Mouse (Mus musculus) midbrain, embryonic 11.5 days (tissue): ENCODE measurements around the gene Rsph6a. TPM values are rescaled to one million over a fixed set of nuclear protein-coding genes. Genes with fewer than 3 reads are reported as not detected.
"Not testable (repeated sequence)": the region's sequence is repeated elsewhere in the genome, so short reads cannot be mapped to it uniquely, and the experiment has no call there.

Source experiments
- ATAC-seq: fragments of 200-750 bp; cut with Nextera tagmentation; 2 replicates; pipeline ENCODE4 v1.8.0; 2017; ENCODE audit warnings: moderate TSS enrichment, moderate library complexity; ENCODE audit not compliant: low FRiP score
- DNase-seq: peaks from one replicate; pipeline ENCODE4 v3.0.0; 2015; ENCODE audit warnings: low spot score; ENCODE audit errors: missing footprints
- H3K27ac ChIP-seq: fragments of 300-500 bp; sonication (generic); 2 replicates; pipeline ENCODE4 v1.5.1; 2014; ENCODE audit warnings: low read depth, low read length
- H3K27me3 ChIP-seq: fragments of 300-500 bp; sonication (generic); 2 replicates; pipeline ENCODE4 v1.6.1; 2014; ENCODE audit warnings: mild to moderate bottlenecking, low read length, moderate library complexity, mixed read lengths; ENCODE audit not compliant: control insufficient read depth, insufficient read depth
- H3K36me3 ChIP-seq: fragments of 300-500 bp; sonication (generic); 2 replicates; pipeline ENCODE4 v1.6.1; 2014; ENCODE audit warnings: mild to moderate bottlenecking, low read length, moderate library complexity, mixed read lengths; ENCODE audit not compliant: control insufficient read depth, insufficient read depth
- H3K4me1 ChIP-seq: fragments of 300-500 bp; sonication (generic); 2 replicates; pipeline ENCODE4 v1.6.1; 2014; ENCODE audit warnings: low read length; ENCODE audit not compliant: control insufficient read depth, insufficient read depth
- H3K4me2 ChIP-seq: fragments of 300-500 bp; sonication (generic); 2 replicates; pipeline ENCODE4 v1.6.1; 2014; ENCODE audit warnings: mild to moderate bottlenecking, moderate library complexity
- H3K4me3 ChIP-seq: fragments of 300-500 bp; sonication (generic); 2 replicates; pipeline ENCODE4 v1.5.1; 2014; ENCODE audit warnings: low read depth, low read length
- H3K9ac ChIP-seq: fragments of 300-500 bp; sonication (generic); 2 replicates; pipeline ENCODE4 v1.6.1; 2014; ENCODE audit warnings: low read length
- H3K9me3 ChIP-seq: fragments of 300-500 bp; sonication (generic); 2 replicates; pipeline ENCODE4 v1.6.1; 2016; ENCODE audit warnings: low read length; ENCODE audit not compliant: control insufficient read depth
- WGBS: fragments of 180-500 bp; shearing (Covaris S2); extraction: QIAGEN DNeasy Blood & Tissue Kit; methylation state at CpG from one replicate; pipeline ENCODE4 v1.1.7; 2014; 5-methylcytosine and 5-hydroxymethylcytosine counted together
- polyA plus RNA-seq: library from polyadenylated mRNA; unstranded; fragments of >200 nt; fragmentation: Nextera tagmentation; extraction: Ambion mirVana; gene quantifications from 2 replicates; pipeline ENCODE4 v1.2.1, GENCODE M21; 2014

The Rsph6a gene
- polyA plus RNA-seq, 1 experiment from 2014 or later, result not detected

DNA sequence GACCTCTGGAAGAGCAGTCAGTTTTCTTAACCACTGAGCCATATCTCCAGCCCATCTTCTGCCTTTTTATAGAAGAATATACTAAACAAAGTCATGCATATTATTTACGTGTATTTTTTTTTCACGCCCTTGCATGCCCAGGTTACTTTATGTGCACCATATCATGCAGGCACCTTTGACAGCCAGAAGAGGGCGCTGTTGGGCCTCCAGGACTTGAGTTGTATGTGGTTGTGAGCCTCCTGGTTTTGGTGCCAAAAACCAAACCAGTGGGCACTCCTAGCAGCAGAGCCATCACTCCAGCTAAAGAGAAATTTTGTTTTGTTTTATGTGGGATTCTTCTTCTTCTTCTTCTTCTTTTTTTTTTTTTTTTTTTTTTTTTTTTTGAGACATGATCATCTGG, 15.0 kb downstream of the Rsph6a start:
- H3K4me3 ChIP-seq, result no peak overlapping the region
- no peak overlapping the region for H3K27ac ChIP-seq
- H3K4me1 ChIP-seq, result no peaks in the 10 kb centered on the region
- peaks cover 2% of the 10 kb centered on the region; the same call in 1 of the 2 replicates for H3K9me3 ChIP-seq
- H3K4me2 ChIP-seq, result no peak overlapping the region
- H3K27me3 ChIP-seq, result peaks cover 22% of the 10 kb centered on the region
- no peak overlapping the region for H3K9ac ChIP-seq
- no peak for DNase-seq
- 51% methylated on average over 3 of the region's 3 CpGs for WGBS
- no peak for ATAC-seq
- no peaks in the 10 kb centered on the region for H3K36me3 ChIP-seq

DNA sequence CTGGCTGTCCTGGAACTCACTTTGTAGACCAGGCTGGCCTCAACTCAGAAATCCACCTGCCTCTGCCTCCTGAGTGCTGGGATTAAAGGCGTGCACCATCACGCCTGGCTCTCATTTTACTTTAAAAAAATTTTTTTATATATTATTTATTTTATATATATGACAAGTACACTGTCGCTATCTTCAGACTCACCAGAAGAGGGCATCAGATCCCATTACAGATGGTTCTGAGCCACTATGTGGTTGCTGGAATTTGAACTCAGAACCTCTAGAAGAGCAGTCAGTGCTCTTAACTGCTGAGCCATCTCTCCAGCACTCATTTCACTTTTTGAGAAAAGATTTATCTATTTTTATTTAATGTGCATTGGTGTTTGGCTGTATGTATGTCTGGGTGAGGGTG, 16.5 kb downstream of the Rsph6a start:
- DNase-seq, H3K27ac ChIP-seq, H3K9me3 ChIP-seq, H3K4me2 ChIP-seq, H3K36me3 ChIP-seq, H3K4me1 ChIP-seq, ATAC-seq, H3K9ac ChIP-seq, H3K4me3 ChIP-seq: not testable (repeated sequence)
- 57% methylated on average over 3 of the region's 3 CpGs for WGBS
- peaks cover 11% of the 10 kb centered on the region for H3K27me3 ChIP-seq

DNA sequence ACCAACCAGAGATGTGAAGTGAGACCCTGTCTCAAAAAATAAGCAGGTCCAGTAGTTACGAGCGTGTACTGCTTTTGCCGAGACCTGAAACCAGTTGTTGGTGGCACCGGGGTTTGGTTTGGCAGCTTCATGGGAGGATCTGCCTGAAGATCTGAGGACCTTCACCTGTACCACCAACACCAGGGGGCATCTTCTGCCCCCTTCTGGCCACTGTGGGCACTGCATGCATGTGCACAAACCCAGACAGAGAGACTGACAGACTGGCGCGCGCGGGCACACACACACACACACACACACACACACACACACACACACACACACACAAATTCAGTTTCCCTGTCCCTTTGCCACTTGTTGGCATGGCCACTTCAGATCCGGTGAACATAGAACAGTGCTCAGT, 19.0 kb downstream of the Rsph6a start:
- WGBS, result 81% methylated on average over 9 of the region's 9 CpGs
- ATAC-seq, result no peak
- H3K4me3 ChIP-seq, result no peak overlapping the region
- H3K4me1 ChIP-seq, result peaks cover 13% of the 10 kb centered on the region
- no peaks in the 10 kb centered on the region for H3K27me3 ChIP-seq
- H3K9me3 ChIP-seq, result no peaks in the 10 kb centered on the region
- H3K9ac ChIP-seq, result no peak overlapping the region
- H3K36me3 ChIP-seq, result peaks cover 3% of the 10 kb centered on the region; the same call in 1 of the 2 replicates
- DNase-seq, result no peak
- no peak overlapping the region for H3K27ac ChIP-seq
- H3K4me2 ChIP-seq, result no peak overlapping the region

DNA sequence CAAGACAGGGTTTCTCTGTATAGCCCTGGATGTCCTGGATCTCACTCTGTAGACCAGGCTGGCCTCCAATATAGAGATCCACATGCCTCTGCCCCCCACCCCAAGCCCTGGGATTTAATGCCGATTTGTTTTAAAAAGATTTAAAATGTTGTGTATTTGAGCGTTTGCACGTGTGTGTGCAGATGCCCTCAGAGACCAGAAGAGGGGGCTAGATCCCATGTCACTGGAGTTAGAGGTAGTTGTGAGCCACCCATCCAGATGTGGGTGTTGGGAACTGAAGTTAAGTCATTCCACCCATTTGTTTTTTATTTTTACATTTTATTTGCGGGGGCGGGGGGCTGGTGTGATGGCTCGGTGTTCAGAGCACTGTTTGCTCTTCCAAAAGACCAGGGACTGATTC, 20.0 kb downstream of the Rsph6a start:
- peaks cover 8% of the 10 kb centered on the region; the same call in 1 of the 2 replicates for H3K36me3 ChIP-seq
- ATAC-seq (no peak), DNase-seq (no peak)
- WGBS, result 90% methylated on average over 6 of the region's 6 CpGs
- no peak overlapping the region for H3K9ac ChIP-seq
- no peaks in the 10 kb centered on the region for H3K9me3 ChIP-seq
- no peak overlapping the region for H3K4me3 ChIP-seq
- H3K4me1 ChIP-seq, result peaks cover 13% of the 10 kb centered on the region
- H3K4me2 ChIP-seq, result no peak overlapping the region
- H3K27me3 ChIP-seq, result no peaks in the 10 kb centered on the region
- H3K27ac ChIP-seq, result no peak overlapping the region

DNA sequence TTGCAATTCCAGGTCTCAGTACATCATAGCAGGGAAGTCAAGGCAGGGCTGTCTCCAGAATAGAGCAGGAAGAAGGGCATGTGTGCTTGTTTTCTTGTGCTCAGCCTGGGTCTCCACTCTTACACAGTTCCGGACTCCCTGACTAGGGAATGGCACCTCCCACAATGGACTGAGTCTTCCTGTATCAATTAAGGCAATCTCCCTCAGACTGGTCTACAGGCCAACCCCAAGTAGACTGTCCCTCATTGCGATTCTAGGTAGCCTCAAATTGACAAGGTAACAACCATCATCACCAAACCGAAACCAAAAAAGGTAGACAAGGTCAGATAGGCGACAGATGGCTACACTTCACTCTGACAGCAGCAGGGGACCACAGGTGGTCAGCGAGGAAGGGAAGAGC, 20.7 kb downstream of the Rsph6a start:
- H3K27me3 ChIP-seq, result no peaks in the 10 kb centered on the region
- no peak overlapping the region for H3K27ac ChIP-seq
- WGBS, result 60% methylated on average over 5 of the region's 5 CpGs
- ATAC-seq (no peak), DNase-seq (no peak)
- peaks cover 13% of the 10 kb centered on the region for H3K4me1 ChIP-seq
- H3K4me3 ChIP-seq, result peak overlapping the region; percentile 20
- no peak overlapping the region for H3K9ac ChIP-seq
- H3K36me3 ChIP-seq, result peaks cover 13% of the 10 kb centered on the region
- no peaks in the 10 kb centered on the region for H3K9me3 ChIP-seq
- peak overlapping the region; percentile 54 for H3K4me2 ChIP-seq

DNA sequence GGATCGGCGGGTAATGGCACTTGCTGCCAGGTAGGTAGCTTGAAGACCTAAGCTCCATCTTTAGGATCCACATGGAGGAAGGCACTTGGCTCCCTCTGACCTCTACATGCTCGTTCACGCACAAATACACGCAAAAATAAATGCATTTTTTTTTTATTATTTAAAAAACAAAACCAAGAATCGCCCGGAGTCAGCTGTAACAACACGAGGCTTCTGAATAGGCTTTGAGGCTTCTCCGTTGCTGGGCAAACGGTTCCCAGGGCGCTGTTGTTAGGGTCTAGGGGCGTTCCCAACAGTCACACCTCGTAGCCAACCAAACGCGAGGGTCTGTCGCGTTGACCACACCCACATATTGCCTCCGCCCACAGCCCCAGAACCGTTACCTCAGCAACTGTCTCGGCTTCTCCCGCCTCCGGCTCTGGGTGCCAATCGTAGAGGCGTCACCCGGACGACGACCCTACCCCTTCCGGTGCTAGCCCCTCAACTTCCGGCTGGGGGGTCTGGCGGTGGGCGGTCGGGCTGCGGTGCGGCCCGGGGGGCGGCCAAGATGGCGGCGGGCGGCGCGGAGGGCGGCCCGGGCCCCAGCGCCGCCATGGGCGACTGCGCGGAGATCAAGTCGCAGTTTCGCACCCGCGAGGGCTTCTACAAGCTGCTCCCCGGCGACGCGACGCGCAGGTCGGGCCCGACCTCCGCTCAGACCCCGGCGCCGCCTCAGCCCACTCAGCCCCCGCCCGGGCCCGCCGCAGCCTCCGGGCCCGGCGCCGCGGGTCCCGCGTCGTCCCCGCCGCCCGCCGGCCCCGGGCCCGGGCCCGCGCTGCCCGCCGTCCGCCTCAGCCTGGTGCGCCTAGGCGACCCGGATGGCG, 21.5 kb downstream of the Rsph6a start, which contains the start of gene Dmwd:
Gene Dmwd, plus strand, starts transcription at position 505 of the 863 bp plus-strand sequence.
- Histone ChIP-seq H3K27ac (peak within 1 kb of the TSS; percentile 32; the same call in 1 of the 2 replicates), H3K4me2 (peak within 1 kb of the TSS; percentile 62), H3K9ac (peak within 1 kb of the TSS; percentile 96), H3K4me3 (peak within 1 kb of the TSS; percentile 94), H3K27me3 (no peaks in the 10 kb centered on the region), H3K9me3 (no peaks in the 10 kb centered on the region), H3K36me3 (peaks cover 20% of the 10 kb centered on the region), H3K4me1 (peaks cover 13% of the 10 kb centered on the region)
- ATAC-seq, result peak; percentile 99
- DNase-seq, result peak; percentile 100
- WGBS, result 1% methylated on average over 75 of the region's 91 CpGs

DNA sequence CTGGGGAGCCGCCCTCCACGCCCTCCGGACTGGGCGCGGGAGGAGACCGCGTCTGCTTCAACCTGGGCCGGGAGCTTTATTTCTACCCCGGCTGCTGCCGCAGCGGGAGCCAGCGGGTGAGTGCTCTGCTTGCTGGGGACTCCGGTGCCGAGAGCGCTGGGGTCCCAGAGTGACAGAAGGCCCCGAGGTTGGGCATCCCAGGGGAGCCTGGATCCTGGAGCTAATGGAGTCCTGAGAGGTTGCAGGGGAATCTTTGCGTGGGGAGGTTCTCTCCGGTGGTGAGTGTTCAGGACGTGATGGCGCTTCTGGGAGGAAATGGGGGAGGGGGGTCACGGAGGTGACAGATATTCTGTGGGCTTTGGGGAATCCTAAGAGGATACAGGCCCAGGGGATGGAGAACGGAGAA, 22.1 kb downstream of the Rsph6a start:
- Histone ChIP-seq H3K4me3 (peak overlapping the region; percentile 94), H3K9me3 (no peaks in the 10 kb centered on the region), H3K27me3 (no peaks in the 10 kb centered on the region), H3K4me2 (peak overlapping the region; percentile 62), H3K9ac (peak overlapping the region; percentile 96), H3K36me3 (peaks cover 26% of the 10 kb centered on the region), H3K27ac (peak overlapping the region; percentile 32; the same call in 1 of the 2 replicates), H3K4me1 (peaks cover 13% of the 10 kb centered on the region)
- ATAC-seq (no peak), DNase-seq (peak; percentile 92)
- WGBS, result under 1% methylated on average over 22 of the region's 22 CpGs

DNA sequence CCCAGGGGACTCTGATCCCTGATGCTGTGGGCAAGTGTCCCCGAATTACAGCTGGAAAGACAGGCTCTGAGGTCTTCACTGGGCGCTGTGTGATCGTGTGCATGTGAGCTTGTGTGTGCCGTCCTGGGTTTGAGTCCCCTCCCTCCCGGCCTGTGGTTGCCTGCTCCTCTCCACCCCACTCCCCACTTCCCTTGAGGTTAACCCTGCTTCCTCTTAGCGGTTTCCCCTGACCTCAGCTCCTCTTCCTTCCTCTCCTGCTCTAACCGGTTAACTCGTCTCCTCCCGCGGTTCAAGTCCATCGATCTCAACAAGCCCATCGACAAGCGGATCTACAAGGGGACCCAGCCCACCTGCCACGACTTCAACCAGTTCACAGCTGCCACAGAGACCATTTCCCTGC, 23.3 kb downstream of the Rsph6a start:
- H3K27me3 ChIP-seq, result no peaks in the 10 kb centered on the region
- DNase-seq (no peak), ATAC-seq (no peak)
- no peaks in the 10 kb centered on the region for H3K9me3 ChIP-seq
- peak overlapping the region; percentile 62 for H3K4me2 ChIP-seq
- H3K36me3 ChIP-seq, result peaks cover 33% of the 10 kb centered on the region
- peaks cover 13% of the 10 kb centered on the region for H3K4me1 ChIP-seq
- H3K9ac ChIP-seq, result peak overlapping the region; percentile 96
- WGBS, result 87% methylated on average over 14 of the region's 14 CpGs
- no peak overlapping the region for H3K27ac ChIP-seq
- no peak overlapping the region; the same call in 1 of the 2 replicates for H3K4me3 ChIP-seq

DNA sequence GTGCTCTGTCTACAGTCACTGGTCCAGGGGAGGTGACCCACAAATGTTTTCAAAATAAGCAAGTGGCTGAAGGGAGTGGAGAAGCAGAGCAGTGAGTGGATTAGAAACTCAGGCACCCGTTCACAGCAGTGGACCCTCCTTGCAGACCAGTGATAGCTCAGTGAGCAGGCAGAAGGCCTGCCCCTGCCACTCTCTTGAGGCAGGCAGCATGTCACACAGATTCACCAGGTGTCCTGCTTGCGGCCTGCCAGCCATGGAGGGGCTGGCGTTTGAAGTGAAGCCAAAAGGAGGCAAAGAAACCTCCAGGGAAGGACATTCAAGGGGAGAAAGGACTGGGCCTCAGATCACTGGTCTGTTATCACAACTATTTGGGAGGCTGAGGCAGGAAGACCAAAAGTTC, 24.2 kb downstream of the Rsph6a start:
- DNase-seq (no peak), ATAC-seq (no peak)
- Histone ChIP-seq H3K4me1 (peaks cover 13% of the 10 kb centered on the region), H3K27ac (no peak overlapping the region), H3K4me2 (no peak overlapping the region), H3K4me3 (no peak overlapping the region), H3K27me3 (no peaks in the 10 kb centered on the region), H3K9me3 (no peaks in the 10 kb centered on the region), H3K9ac (no peak overlapping the region), H3K36me3 (peaks cover 33% of the 10 kb centered on the region)
- 93% methylated on average over 3 of the region's 3 CpGs for WGBS
